Mouse (Mus musculus) ES-E14 (cell line): ENCODE results near the gene Scrn1. TPM values are rescaled to one million over a fixed set of nuclear protein-coding genes. Genes with fewer than 3 reads are reported as not detected.

ENCODE experiments used
- DNase-seq: peaks from one replicate; pipeline ENCODE4 v3.0.0-alpha.2; 2013; ENCODE audit warnings: low read depth, low spot score
- H3K27ac ChIP-seq: 2 replicates; pipeline ENCODE4 v1.5.1; 2012; ENCODE audit warnings: low read depth, mild to moderate bottlenecking, low read length, moderate library complexity, mixed read lengths; ENCODE audit not compliant: poor library complexity, insufficient read depth, severe bottlenecking
- H3K36me3 ChIP-seq: 2 replicates; pipeline ENCODE4 v1.6.1; 2012; ENCODE audit warnings: mild to moderate bottlenecking, low read length, moderate library complexity, mixed read lengths; ENCODE audit not compliant: control insufficient read depth, poor library complexity, insufficient read depth, severe bottlenecking
- H3K4me1 ChIP-seq, 2 experiments: fragments of 150-350 bp in 1 of 2; sonication (generic) in 1 of 2; 2 replicates each; pipeline ENCODE4 v1.6.1; 2012; ENCODE audit warnings: low read length in 2 of 2, mild to moderate bottlenecking in 1 of 2, mixed read lengths in 1 of 2; ENCODE audit not compliant: control insufficient read depth in 2 of 2, insufficient read depth in 2 of 2, poor library complexity in 1 of 2
- H3K4me3 ChIP-seq, 2 experiments: fragments of 150-350 bp in 1 of 2; sonication (generic) in 1 of 2; 2 replicates each; pipeline ENCODE4 v1.5.1; 2012; ENCODE audit warnings: low read length in 2 of 2, low read depth in 1 of 2, mild to moderate bottlenecking in 1 of 2, mixed read lengths in 1 of 2; ENCODE audit not compliant: insufficient read depth in 1 of 2, poor library complexity in 1 of 2, severe bottlenecking in 1 of 2
- H3K9ac ChIP-seq: 2 replicates; pipeline ENCODE4 v1.6.1; 2012; ENCODE audit warnings: low read depth, mild to moderate bottlenecking, low read length, mixed read lengths; ENCODE audit not compliant: poor library complexity, insufficient read depth, severe bottlenecking
- H3K9me3 ChIP-seq: fragments of 150-350 bp; sonication (generic); 2 replicates; pipeline ENCODE4 v1.6.1; 2012; ENCODE audit warnings: low read depth, mild to moderate bottlenecking, low read length; ENCODE audit not compliant: control insufficient read depth, insufficient read depth
- CHD2 ChIP-seq: IDR thresholded peaks from 2 replicates; pipeline ENCODE4 v1.6.1; 2014; ENCODE audit warnings: mild to moderate bottlenecking, low read depth, low read length, inconsistent platforms
- HCFC1 ChIP-seq: IDR thresholded peaks from 2 replicates; pipeline ENCODE4 v1.6.1; 2012; ENCODE audit warnings: low read length, inconsistent platforms, borderline replicate concordance; ENCODE audit not compliant: insufficient read depth
- MAFK ChIP-seq: IDR thresholded peaks from 2 replicates; pipeline ENCODE4 v1.6.1; 2014; ENCODE audit warnings: mild to moderate bottlenecking, low read depth, low read length, inconsistent platforms; ENCODE audit not compliant: insufficient read depth
- ZC3H11A ChIP-seq: IDR thresholded peaks from 2 replicates; pipeline ENCODE4 v1.6.1; 2012; ENCODE audit warnings: low read depth, mild to moderate bottlenecking, inconsistent platforms, low read length, borderline replicate concordance
- ZNF384 ChIP-seq: IDR thresholded peaks from 2 replicates; pipeline ENCODE4 v1.6.1; 2012; ENCODE audit warnings: low read depth, low read length, inconsistent platforms
- in situ Hi-C, 2 experiments: fragments of 600-800 bp; cut with MboI; formaldehyde crosslinking; loops; one replicate each; pipeline ENCODE4 v1.15.1; 2025; ENCODE audit warnings: low sequenced_read_pairs in 2 of 2, inconsistent platforms in 1 of 2; ENCODE audit not compliant: unreplicated experiment in 2 of 2
- total RNA-seq: library from RNA; depleted of rRNA; stranded (reverse); fragments of 300-350 nt; gene quantifications from 2 replicates; pipeline ENCODE4 v1.2.3, GENCODE M21; 2012

The Scrn1 gene
- total RNA-seq, 1 experiment, result 8.9 TPM

DNA sequence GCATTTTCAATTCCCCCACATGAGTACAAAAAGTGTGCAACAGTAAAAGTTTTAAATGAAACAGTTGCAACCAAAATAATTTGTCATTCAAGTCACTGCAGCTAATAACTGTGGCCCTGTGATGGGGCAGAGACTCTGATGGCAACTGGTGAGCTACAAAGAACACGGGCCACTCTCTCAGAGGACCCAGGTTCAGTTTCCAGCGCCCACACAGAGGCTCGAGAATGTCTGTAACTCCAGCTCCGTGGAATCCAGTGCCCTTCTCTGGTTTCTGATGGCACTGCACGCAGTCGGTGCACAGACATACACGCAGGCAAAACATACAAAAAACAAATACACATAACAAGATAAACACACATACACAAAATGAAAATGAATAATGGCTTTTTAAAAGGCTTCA is 8.6 kb downstream of the Scrn1 start:
- Histone ChIP-seq H3K27ac (no peak overlapping the region), H3K36me3 (0 out of 2 replicates have a peak, but pooled peaks cover 2% of the 10 kb centered on the region), H3K9me3 (no peaks in the 10 kb centered on the region), H3K9ac (no peak overlapping the region), H3K4me3 (no peak overlapping the region), H3K4me1 (0 out of 4 replicates have a peak, but pooled peaks cover 0 to 2% of the 10 kb centered on the region in 2 experiments)
- no peak for DNase-seq
- in situ Hi-C loops, result no loop called here
- TF ChIP-seq MAFK (no peak), HCFC1 (no peak), ZNF384 (no peak), ZC3H11A (no peak), CHD2 (no peak)

GRCm38 (mm10) chr6:54555816-54556215 is 10.5 kb downstream of the Scrn1 start:
- Histone ChIP-seq H3K9ac (no peak overlapping the region), H3K4me1 (0 out of 4 replicates have a peak, but pooled peaks cover 0 to 2% of the 10 kb centered on the region in 2 experiments), H3K9me3 (no peaks in the 10 kb centered on the region), H3K4me3 (no peak overlapping the region), H3K36me3 (0 out of 2 replicates have a peak, but pooled peaks cover 2% of the 10 kb centered on the region), H3K27ac (no peak overlapping the region)
- in situ Hi-C loops, result no loop called here
- TF ChIP-seq HCFC1 (no peak), ZC3H11A (no peak), MAFK (no peak), CHD2 (no peak), ZNF384 (no peak)
- no peak for DNase-seq

- 0 out of 4 replicates have a peak, but pooled peaks cover 0 to 2% of the 10 kb centered on the region in 2 experiments for H3K4me1 ChIP-seq
- H3K4me3 ChIP-seq, result no peak overlapping the region
- no peaks in the 10 kb centered on the region for H3K9me3 ChIP-seq
- H3K9ac ChIP-seq, result no peak overlapping the region
- no peak overlapping the region for H3K27ac ChIP-seq
- in situ Hi-C loops, result no loop called here
- 0 out of 2 replicates have a peak, but pooled peaks cover 2% of the 10 kb centered on the region for H3K36me3 ChIP-seq
- no peak for TF ChIP-seq MAFK
- TF ChIP-seq ZC3H11A, result no peak
- no peak for TF ChIP-seq ZNF384
- no peak for TF ChIP-seq HCFC1
- TF ChIP-seq CHD2, result no peak
- no peak for DNase-seq
These were observed 11.8 kb downstream of the Scrn1 start for GRCm38 (mm10) chr6:54554341-54555110.

GRCm38 (mm10) chr6:54553632-54554031 is 12.7 kb downstream of the Scrn1 start:
- no peak for TF ChIP-seq CHD2
- no peak for TF ChIP-seq HCFC1
- TF ChIP-seq ZC3H11A, result no peak
- no peak for TF ChIP-seq MAFK
- no peak for TF ChIP-seq ZNF384
- no peaks in the 10 kb centered on the region for H3K9me3 ChIP-seq
- no peak overlapping the region for H3K4me3 ChIP-seq
- no peak overlapping the region for H3K9ac ChIP-seq
- 0 out of 4 replicates have a peak, but pooled peaks cover 0 to 2% of the 10 kb centered on the region in 2 experiments for H3K4me1 ChIP-seq
- H3K36me3 ChIP-seq, result 0 out of 2 replicates have a peak, but pooled peaks cover 2% of the 10 kb centered on the region
- no peak for DNase-seq
- in situ Hi-C loops, result no loop called here
- no peak overlapping the region for H3K27ac ChIP-seq
